Mouse (Mus musculus) inflammation-experienced regulatory T-cells, adult 6 months (primary cell): Measurements from ENCODE around the gene Nmb. TPM values are rescaled to one million over a fixed set of nuclear protein-coding genes. Genes with fewer than 3 reads are reported as not detected.
"Not testable (repeated sequence)": the region's sequence is repeated elsewhere in the genome, so short reads cannot be mapped to it uniquely, and the experiment has no call there.

Source experiments
- ATAC-seq: one replicate; pipeline ENCODE4 v1.8.0; 2017
- polyA plus RNA-seq, 3 experiments: library from polyadenylated mRNA; unstranded; fragments of 100-300 nt; shearing (Covaris generic); gene quantifications; one replicate each; pipeline ENCODE4 v1.2.1; 2017

Gene Nmb
- 10 to 100 TPM; 70.6 to 79.3 (median 79.1) TPM for polyA plus RNA-seq

DNA sequence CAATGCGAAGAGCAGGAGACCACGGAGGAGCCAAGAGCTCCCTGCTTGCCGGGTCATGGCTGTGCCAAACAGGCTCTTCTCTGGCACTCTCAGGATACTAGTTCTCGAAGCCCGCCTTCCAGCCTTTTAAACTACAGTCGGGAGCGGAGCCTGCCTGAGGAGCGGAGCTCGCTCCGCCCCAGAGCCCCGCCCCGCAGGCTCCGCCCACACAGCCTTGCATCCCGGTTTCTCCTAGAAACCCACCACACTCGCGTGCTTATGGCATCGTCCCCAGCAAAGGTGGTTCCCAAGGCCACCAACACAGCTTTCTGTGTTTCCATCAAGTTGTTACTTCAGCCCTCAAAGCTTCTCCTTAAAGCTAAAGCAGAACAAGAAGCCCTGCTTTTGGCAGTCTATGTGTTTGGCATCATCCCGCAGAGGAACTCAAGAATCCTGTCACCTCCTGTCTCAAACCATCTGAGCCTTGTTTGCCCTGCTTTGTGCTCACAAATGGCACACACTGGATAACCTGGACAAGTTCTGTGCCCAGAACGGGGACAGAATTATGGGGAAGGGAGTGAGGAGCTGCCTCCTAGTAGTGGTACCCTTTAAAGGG is at the start of gene Nmb:
Nmb (minus strand) TSS at position 156 of the 595 bp plus-strand sequence.
- peak; percentile 9 for ATAC-seq

GRCm38 (mm10) chr7:80954251-80954650 is 49.4 kb upstream of the Nmb start:
- ATAC-seq, result no peak

- no peak for ATAC-seq
Measured at GRCm38 (mm10) chr7:80952140-80952539, 47.3 kb upstream of the Nmb start.

- ATAC-seq, result no peak
Measured at GRCm38 (mm10) chr7:80951461-80951860, 46.6 kb upstream of the Nmb start.

- peak; percentile 99 for ATAC-seq
Measured at GRCm38 (mm10) chr7:80947445-80948350, 42.8 kb upstream of the Nmb start, which contains the start of gene Sec11a. TSS of gene Sec11a (minus strand) at chr7:80947780.

DNA sequence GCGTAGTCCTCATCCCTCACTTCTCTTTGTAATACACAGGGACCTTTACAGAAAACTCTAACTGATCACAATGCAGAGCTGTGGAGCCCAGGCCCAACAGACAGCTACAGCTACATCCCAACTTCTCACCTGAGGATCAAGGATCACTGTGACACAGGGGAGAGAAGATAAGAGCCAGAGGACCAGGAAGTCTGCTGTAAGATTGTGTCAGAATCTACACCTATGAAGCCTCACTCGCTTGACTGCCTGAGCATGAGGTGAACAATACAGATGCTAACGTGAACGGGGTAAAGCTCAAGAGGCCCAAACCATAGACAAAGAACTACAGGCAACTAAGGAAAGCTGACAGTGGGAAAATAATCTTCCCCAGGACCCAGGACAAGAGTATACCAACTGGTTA is 34.9 kb upstream of the Nmb start:
- ATAC-seq, result no peak

- ATAC-seq, result not testable (repeated sequence)
Measured at GRCm38 (mm10) chr7:80937304-80937666, 32.4 kb upstream of the Nmb start.

GRCm38 (mm10) chr7:80936617-80937303 is 31.9 kb upstream of the Nmb start:
- ATAC-seq, result peak; percentile 93

DNA sequence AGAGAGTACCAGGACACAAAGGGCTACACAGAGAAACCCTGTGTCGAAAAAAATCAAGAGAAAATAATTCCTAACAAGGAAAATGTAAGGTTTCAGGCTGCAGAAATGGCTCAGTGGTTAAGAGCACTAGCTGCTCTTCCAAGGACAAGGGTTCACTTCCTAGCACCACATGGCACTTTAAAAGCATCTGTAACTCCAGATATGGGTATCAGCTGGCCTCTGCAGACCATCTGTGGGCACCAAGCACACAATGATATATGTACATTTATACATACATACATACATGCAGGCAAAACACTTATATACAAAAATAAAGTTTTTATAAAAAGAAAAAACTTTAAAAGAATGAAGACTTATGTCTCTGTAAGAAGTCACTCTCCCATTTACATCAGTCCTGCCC is 31.0 kb upstream of the Nmb start:
- no peak for ATAC-seq

DNA sequence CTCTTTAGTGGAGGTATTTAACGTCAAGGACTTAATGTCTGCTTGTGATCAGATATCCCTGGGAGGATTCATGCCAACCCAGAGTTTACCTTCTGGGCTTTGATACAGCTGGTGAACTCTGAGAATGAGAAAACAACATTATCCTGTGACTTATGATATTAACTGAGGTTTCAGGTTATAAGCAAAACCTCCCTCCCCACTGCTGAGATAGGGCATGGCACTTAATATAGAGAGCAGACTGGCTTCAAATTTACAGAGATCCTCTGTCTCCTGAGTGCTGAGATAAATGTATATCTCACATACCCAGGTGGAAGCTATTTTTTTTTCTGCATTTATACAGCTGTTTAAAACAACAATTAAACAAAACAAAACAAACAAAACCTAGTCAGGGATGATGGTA is 27.9 kb upstream of the Nmb start:
- ATAC-seq, result no peak

DNA sequence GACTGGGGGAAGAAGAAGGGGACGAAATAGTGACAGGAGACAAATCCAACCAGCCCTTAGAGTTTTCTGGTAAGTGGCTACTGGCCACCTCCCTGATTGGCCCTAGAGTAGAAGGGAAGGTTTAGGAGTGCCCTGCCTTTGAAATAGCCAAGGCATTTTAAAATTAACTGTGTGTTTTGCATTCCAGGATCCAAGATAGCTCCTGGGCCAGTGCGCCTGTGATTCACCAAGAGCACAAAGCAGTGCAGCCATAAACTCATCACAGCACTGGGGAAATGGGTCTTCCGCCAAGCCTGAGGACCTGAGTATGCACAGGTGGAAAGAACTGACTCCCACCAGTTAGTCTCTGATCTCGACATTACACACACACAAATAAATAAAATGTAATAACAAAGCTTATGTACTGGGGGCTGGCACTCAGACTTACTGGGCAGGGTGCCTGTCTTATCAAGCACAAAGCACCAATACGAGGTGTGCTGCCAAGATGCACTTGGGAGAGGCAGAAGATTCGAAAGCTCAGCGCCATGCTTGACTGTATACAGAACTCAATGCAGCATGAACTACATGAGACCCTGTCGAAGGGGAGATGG is 26.8 kb upstream of the Nmb start:
- no peak for ATAC-seq

DNA sequence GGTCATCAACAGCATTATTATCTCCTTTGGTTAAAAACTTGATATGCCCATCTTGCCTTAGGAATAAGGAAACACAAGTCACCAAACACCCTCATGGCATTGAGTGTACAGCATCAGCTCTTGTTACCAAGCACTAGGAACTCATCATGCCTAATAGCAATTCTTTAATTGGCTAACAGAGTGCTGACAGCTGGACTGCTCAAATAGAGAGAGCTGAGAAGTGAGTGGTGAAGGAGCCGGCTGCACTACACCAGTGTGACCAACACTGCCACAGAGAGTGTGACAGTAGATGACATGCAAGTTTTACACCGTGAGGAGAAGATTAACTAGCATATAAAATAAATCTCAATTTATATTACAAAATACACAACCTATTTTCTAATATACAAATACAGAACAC is 18.3 kb upstream of the Nmb start:
- no peak for ATAC-seq

- ATAC-seq, result peak; percentile 39
Measured at GRCm38 (mm10) chr7:80919647-80920008, 14.8 kb upstream of the Nmb start.

- ATAC-seq, result peak; percentile 75
Measured at GRCm38 (mm10) chr7:80918982-80919646, 14.2 kb upstream of the Nmb start.

DNA sequence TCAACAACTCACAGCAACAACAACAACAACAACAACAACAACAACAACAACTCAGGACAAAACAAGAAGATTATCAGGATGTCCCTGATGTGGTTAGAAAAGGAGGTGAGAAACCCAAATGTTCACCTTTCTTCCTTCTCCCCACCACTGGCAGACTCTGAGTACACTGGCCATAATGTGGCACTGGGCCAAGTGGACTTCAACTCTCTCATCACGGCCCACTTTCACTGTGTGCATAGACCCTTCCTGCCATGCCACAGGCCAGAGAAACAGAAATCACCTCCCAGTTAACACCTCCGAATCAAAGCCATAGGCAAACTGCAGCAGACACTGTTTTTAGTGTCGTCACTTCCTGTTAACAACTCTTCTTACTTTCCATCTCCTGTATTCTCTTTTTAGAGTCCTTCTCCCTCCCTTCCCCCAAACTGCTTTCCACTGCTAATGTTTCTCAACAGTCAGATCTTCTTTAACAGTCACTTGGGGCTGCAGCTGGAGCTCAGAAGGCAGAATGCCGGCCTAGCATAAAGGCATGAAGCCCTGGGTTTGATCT is 13.1 kb upstream of the Nmb start:
- ATAC-seq, result peak; percentile 64

- no peak for ATAC-seq
Measured at GRCm38 (mm10) chr7:80912496-80912895, 7.6 kb upstream of the Nmb start.

- peak; percentile 17 for ATAC-seq
Measured at GRCm38 (mm10) chr7:80911053-80911452, 6.2 kb upstream of the Nmb start.

GRCm38 (mm10) chr7:80903625-80904422 is 1.1 kb downstream of the Nmb start:
- no peak for ATAC-seq

DNA sequence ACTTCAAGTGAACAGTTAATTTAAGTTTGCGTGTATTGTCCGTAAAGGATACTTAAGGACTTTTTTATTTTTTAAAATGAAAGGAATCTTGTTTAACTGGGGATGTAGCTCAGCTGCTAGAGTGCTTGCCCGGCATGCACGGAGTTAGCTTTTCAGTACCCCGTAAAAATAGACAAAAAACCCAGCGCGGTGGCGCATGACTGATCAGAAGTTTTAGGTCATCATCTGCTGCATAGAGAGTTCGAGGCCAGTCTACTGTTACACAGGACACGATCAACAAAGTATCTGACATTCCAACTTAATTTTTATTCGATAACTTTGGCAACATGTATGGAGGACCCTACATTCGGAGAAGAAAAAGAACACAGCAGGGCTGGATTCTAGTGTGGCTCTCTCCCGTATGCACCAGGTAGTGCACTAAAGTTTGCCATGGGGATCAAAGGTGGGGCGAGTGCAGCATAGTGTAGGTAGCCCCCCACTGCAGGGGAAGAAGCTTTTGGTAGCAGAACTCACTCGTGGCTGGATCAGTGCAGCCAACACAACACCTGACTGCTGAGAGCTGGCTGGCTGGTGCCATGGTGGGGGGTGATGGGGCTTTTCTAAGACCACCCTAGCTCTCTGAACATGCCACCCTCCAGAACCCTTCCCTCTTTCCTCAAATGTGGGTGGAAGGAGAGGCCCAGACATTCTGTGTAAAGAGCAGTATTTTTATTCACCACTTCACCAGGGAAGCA is 3.2 kb downstream of the Nmb start:
- ATAC-seq, result no peak

DNA sequence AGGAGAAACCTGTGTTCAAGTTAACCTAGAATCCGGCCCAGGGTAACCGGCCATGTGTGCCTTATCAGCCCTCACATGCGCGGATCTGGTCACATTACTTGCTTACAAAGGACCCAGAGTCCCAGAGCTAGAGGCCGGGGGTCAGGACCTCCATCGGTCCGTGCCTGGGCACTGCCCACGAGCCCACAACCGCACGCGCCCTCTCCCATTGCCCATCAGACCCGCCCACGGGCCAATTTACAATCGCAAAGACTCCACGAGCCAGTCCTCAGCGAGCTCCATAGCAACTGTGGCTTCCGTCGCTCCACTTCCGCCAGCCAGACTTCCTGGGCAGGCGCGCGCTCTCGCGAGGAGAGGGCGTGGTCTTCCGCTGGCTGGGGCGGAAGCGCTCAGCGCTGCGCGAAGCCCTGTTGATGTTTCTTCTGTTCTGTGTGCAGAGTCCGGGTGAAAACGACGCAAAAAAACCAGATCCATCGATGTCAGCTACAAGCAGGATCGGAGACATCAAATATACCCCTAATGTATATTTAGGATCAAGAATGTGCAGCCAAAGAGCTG is 3.9 kb downstream of the Nmb start, which contains the start of gene Wdr73:
Wdr73 (minus strand) TSS at position 326 of the 558 bp plus-strand sequence.
- peak; percentile 94 for ATAC-seq
